Mouse (Mus musculus): ENCODE measurements around the gene C1qtnf5. TPM values are rescaled to one million over a fixed set of nuclear protein-coding genes. Genes with fewer than 3 reads are reported as not detected.

Gene C1qtnf5
- polyA plus RNA-seq, 1 experiment, result not detected

GRCm38 (mm10) chr9:44130581-44131275, 23.7 kb downstream of the C1qtnf5 start:
- TF ChIP-seq GATA1 (IDR thresholded peaks at IDR 0.05; ENCODE audit: low read length), result no peak

- no peak for TF ChIP-seq GATA1 (IDR thresholded peaks at IDR 0.05; ENCODE audit: low read length)
Observed at GRCm38 (mm10) chr9:44131276-44131590, 24.2 kb downstream of the C1qtnf5 start.

DNA sequence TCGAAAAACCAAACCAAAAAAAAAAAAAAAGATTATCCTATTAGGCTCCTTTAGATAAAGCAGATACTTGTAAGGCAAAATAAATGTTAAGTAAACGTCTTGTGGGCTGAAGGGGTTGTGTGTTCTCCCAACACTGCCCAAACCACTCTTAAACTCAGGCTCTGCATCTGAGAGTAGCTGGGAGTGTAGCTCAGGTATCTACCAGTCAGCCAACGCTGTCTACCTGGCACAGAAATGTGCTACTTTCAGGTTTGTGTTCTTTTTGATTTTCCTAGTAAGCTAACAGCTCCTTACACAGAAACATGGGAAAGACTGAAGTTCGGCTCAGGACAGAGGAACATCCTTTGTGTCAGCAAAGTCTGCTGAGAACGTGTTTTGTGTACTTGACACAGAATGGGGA, 25.2 kb downstream of the C1qtnf5 start:
- no peak for TF ChIP-seq GATA1 (IDR thresholded peaks at IDR 0.05; ENCODE audit: low read length)

DNA sequence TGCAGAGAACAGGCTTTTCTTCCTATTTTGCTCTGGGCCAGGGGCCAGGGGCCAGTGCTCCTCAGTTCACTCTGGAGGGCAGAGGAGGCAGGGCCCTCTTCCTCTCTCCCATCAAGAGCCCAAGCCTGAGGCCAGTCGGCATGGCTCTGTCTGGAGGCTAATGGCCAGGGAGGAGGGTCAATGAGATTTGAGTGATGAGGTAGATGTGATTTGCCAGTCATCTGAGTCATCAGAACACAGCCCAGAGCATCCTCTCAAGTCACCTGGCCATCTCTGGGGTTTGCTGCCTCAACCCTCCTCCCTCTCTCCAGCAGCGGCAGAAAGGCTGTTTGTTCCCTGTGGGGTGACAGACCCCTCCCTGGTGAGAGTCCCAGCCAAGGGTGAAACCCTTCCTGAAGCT, 26.2 kb downstream of the C1qtnf5 start:
- no peak for TF ChIP-seq GATA1 (IDR thresholded peaks at IDR 0.05; ENCODE audit: low read length)

GRCm38 (mm10) chr9:44134101-44134850, 27.2 kb downstream of the C1qtnf5 start, which contains the start of gene Mcam:
Mcam (plus strand) TSS chr9:44134469.
- no peak for TF ChIP-seq GATA1 (IDR thresholded peaks at IDR 0.05; ENCODE audit: low read length)

GRCm38 (mm10) chr9:44134851-44135730, 28.0 kb downstream of the C1qtnf5 start:
- no peak for TF ChIP-seq GATA1 (IDR thresholded peaks at IDR 0.05; ENCODE audit: low read length)

- TF ChIP-seq GATA1 (IDR thresholded peaks at IDR 0.05; ENCODE audit: low read length), result no peak
Observed at GRCm38 (mm10) chr9:44135731-44136411, 28.8 kb downstream of the C1qtnf5 start.

- no peak for TF ChIP-seq GATA1 (IDR thresholded peaks at IDR 0.05; ENCODE audit: low read length)
Observed at GRCm38 (mm10) chr9:44137846-44138245, 30.8 kb downstream of the C1qtnf5 start.

GRCm38 (mm10) chr9:44141951-44142350, 34.9 kb downstream of the C1qtnf5 start:
- no peak for TF ChIP-seq GATA1 (IDR thresholded peaks at IDR 0.05; ENCODE audit: low read length)

DNA sequence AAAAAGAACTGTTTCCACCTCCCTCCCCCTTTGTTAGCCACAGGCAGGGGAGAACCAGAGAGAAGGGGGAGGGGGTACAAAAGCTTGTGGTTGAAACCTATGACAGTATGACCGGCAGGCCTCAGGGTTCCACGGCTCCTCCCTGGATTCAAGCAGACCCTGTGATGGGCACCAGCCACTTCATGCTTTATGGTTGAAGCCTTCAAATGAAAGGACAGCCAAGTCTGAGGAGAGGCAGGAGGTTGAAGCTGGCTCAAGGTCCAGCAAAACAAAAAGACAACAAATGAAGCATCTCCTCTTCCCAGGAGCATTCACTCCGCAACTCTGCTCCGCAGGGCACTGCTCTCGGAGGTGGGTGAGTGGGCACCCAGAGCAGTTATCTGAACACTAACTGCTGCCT, 36.4 kb downstream of the C1qtnf5 start:
- TF ChIP-seq GATA1 (IDR thresholded peaks at IDR 0.05; ENCODE audit: low read length), result no peak

DNA sequence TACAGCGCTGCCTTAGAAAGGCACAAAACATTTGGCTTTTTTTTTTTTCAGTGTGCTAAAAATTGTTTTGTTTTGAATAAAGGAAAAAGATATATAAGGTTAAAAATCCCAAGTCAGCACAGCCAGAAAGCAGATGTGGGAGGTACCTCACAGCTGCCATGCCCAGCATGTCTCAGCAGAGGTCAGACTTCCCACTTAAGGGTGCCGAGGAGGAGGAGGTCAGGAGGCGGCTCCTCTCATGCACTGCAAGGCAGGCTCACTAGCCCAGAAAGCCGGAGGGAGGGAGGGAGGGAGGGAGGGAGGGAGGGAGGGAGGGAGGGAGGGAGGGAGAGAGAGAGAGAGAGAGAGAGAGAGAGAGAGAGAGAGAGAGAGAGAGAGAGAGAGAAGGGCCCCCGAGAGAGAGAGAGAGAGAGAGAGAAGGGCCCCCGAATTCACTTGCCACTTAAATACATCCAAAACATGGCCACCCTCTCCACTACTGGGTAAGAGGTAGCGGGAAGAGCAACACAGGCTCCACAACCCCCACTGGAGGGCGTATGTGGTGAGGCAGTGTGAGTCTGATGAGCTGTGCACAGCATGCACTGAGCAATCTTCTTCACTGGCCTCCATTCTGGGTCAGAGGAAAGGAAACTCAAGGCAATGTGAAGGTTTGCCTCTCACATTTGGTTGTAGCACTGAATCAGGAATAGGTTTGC, 37.1 kb downstream of the C1qtnf5 start:
- TF ChIP-seq GATA1 (IDR thresholded peaks at IDR 0.05; ENCODE audit: low read length), result no peak

DNA sequence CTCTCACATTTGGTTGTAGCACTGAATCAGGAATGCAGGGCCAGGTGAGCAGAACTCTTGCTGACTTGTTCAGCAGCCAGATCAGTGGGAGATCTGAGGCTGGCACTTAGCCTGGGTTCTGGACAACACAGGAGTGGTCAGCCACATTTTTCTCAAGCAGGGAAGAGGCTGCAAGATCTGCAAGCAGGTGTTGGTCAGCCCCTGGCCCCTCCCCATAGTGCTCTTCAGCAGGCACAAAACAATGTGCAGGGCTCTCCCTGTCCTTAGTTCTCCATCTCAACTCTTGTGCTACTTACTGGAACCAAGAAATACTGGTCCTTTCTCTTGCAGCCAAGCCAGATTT, 37.6 kb downstream of the C1qtnf5 start:
- TF ChIP-seq GATA1 (IDR thresholded peaks at IDR 0.05; ENCODE audit: low read length), result no peak

DNA sequence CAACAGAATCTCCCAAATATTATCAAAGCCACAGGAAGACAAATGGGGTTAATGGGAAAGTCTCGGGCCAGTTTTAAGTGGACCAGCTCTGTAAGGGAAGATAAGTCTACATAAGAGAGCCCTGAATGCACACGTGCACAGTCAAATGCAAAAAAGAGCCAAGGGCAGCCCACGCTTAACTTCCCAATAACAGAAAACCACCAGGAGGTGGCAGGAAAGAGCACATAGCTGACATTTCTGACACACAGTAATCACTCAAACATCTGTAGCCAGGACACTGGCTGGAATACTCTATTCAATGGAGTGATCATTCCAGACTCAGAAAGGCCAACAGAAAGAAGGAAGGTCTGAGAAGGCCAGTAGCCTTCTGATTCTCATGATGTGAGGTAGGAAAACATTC, 40.2 kb downstream of the C1qtnf5 start:
- no peak for TF ChIP-seq GATA1 (IDR thresholded peaks at IDR 0.05; ENCODE audit: low read length)

Other genes starting within 250 kb of the C1qtnf5 start
- not detected in 2 replicates for gene Thy1, start 63.9 kb upstream of the C1qtnf5 start, polyA plus RNA-seq (2012)
- gene Usp2, start 40.2 kb upstream of the C1qtnf5 start, polyA plus RNA-seq (2012), result 1.3 and 1.7 TPM in 2 replicates
- gene Mfrp, start 5.5 kb upstream of the C1qtnf5 start, polyA plus RNA-seq (2012), result not detected in 2 replicates
- not detected in 2 replicates for gene Gm49380, start 6.3 kb downstream of the C1qtnf5 start, polyA plus RNA-seq (2012)
- gene Rnf26, start 6.3 kb downstream of the C1qtnf5 start, polyA plus RNA-seq (2012), result 36.9 and 44.7 TPM in 2 replicates
- not detected in 2 replicates for gene Mcam, start 27.2 kb downstream of the C1qtnf5 start, polyA plus RNA-seq (2012)
- gene Cbl, start 126.8 kb downstream of the C1qtnf5 start, polyA plus RNA-seq (2012), result 15.4 and 18.5 TPM in 2 replicates
- not detected in 2 replicates for gene Ccdc153, start 133.4 kb downstream of the C1qtnf5 start, polyA plus RNA-seq (2012)
- gene Pdzd3, start 144.2 kb downstream of the C1qtnf5 start, polyA plus RNA-seq (2012), result not detected in 2 replicates
- gene Nlrx1, start 161.4 kb downstream of the C1qtnf5 start, polyA plus RNA-seq (2012), result 0.02 TPM in 1 of 2 replicates, not detected in the other
- gene Abcg4, start 181.4 kb downstream of the C1qtnf5 start, polyA plus RNA-seq (2012), result 15.6 and 18.4 TPM in 2 replicates
- 3.5 and 8.9 TPM in 2 replicates for gene Hinfp, start 198.4 kb downstream of the C1qtnf5 start, polyA plus RNA-seq (2012)
- 42.9 and 52.2 TPM in 2 replicates for gene C2cd2l, start 213.0 kb downstream of the C1qtnf5 start, polyA plus RNA-seq (2012)
- 7.7 and 9.9 TPM in 2 replicates for gene Dpagt1, start 218.8 kb downstream of the C1qtnf5 start, polyA plus RNA-seq (2012)
- gene H2afx, start 227.4 kb downstream of the C1qtnf5 start, polyA plus RNA-seq (2012), result 682 and 860 TPM in 2 replicates
- 139 and 142 TPM in 2 replicates for gene Hmbs, start 237.0 kb downstream of the C1qtnf5 start, polyA plus RNA-seq (2012)

Measured in G1E-ER4 (cell line).